Mouse (Mus musculus) midbrain, embryonic 10.5 days (tissue): ENCODE measurements around the gene Bcl2l15. TPM values are rescaled to one million over a fixed set of nuclear protein-coding genes. Genes with fewer than 3 reads are reported as not detected.
"Not testable (repeated sequence)": the region's sequence is repeated elsewhere in the genome, so short reads cannot be mapped to it uniquely, and the experiment has no call there.

Experiments
- DNase-seq: peaks from one replicate; pipeline ENCODE4 v3.0.0-alpha.2; 2017; ENCODE audit warnings: low spot score
- H3K27ac ChIP-seq: fragments of 300-500 bp; sonication (generic); replicated peaks from 2 replicates; pipeline ENCODE4 v1.5.1; 2016; ENCODE audit warnings: mild to moderate bottlenecking
- H3K27me3 ChIP-seq: fragments of 300-500 bp; sonication (generic); 2 replicates; pipeline ENCODE4 v1.6.1; 2016; ENCODE audit warnings: low read depth, mild to moderate bottlenecking; ENCODE audit not compliant: poor library complexity, severe bottlenecking
- H3K36me3 ChIP-seq: fragments of 300-500 bp; sonication (generic); 2 replicates; pipeline ENCODE4 v1.6.1; 2016; ENCODE audit warnings: mild to moderate bottlenecking, moderate library complexity
- H3K4me1 ChIP-seq: fragments of 300-500 bp; sonication (generic); 2 replicates; pipeline ENCODE4 v1.6.1; 2016
- H3K4me3 ChIP-seq: fragments of 300-500 bp; sonication (generic); 2 replicates; pipeline ENCODE4 v1.5.1; 2016; ENCODE audit warnings: mild to moderate bottlenecking, moderate library complexity
- H3K9me3 ChIP-seq: fragments of 300-500 bp; sonication (generic); replicated peaks from 2 replicates; pipeline ENCODE4 v1.6.1; 2016; ENCODE audit warnings: mild to moderate bottlenecking
- WGBS: fragments of 180-500 bp; shearing (Covaris S2); methylation state at CpG from one replicate; pipeline ENCODE4 v1.1.7; 2016; 5-methylcytosine and 5-hydroxymethylcytosine counted together
- polyA plus RNA-seq: library from polyadenylated mRNA; unstranded; fragments of >200 nt; fragmentation: Nextera tagmentation; extraction: Ambion mirVana; gene quantifications from 2 replicates; pipeline ENCODE4 v1.2.1, GENCODE M21; 2016

Gene Bcl2l15
- 0.21 TPM in 1 of 2 replicates, not detected in the other for polyA plus RNA-seq

DNA sequence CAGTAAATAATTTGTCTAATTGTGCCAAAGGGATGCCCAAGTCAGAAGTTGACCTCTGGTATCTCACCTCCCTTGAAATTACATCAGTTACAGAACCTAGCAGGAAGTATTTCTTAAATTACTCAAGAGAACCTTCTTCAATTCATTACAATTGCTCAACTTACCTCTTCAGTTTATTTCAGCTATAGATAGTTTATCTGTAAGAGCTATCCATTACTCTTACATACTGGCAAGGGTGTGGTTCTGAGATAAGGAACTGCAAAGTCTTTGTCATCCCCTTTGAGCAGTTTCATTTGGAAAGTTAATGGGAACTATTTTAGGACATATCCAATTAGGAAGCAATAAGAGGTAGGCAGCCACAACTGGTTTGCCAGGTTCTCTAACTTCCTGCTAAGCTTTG is at the start of gene Bcl2l15:
TSS of gene Bcl2l15 (plus strand) at position 176 of the 400 bp plus-strand sequence.
- no peak within 1 kb of the TSS for H3K27ac ChIP-seq
- H3K4me1 ChIP-seq = no peaks in the 10 kb centered on the region
- H3K36me3 ChIP-seq = no peaks in the 10 kb centered on the region
- H3K27me3 ChIP-seq = no peaks in the 10 kb centered on the region
- H3K9me3 ChIP-seq = no peaks in the 10 kb centered on the region
- no peak for DNase-seq
- no peak within 1 kb of the TSS for H3K4me3 ChIP-seq

DNA sequence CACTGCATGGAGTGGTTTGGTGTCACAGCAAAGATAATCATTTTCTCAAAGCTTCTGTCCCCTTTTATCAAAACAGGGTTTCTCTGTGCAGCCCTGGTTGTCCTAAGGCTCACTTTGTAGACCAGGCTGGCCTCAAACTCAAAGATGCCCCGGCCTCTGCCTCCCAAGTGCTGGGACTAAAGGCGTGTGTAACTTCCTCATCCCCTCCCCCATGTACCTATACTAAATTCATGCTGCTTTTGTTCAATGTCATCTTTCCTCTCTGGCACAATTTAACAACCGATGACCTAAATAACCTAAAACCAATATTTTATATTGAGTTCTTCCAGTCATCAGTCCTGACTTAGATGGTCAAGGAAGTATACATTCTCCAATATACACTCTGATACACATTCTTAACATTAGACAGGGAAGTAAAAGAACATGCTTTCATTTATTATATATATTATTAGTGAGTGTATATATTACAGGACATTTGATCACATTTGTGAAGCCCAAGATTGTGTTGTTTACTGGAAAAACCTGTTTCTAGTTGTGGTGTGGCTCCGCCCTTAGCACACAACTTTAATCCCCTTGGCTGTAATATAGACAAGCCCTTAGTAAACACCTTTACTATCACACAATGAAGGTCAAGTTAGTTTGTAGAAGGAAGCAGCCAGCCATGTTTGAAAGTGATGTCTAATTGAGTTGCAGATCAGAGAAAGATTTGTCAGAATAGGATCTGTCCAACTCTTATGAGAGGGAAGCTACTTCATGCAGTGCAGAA is 49.4 kb upstream of the Bcl2l15 start:
- 92% methylated on average over 4 of the region's 4 CpGs for WGBS
- Histone ChIP-seq H3K27me3 (no peaks in the 10 kb centered on the region), H3K36me3 (peaks cover 4% of the 10 kb centered on the region), H3K4me1 (peaks cover 10% of the 10 kb centered on the region; the same call in 1 of the 2 replicates), H3K27ac (no peak overlapping the region), H3K9me3 (no peaks in the 10 kb centered on the region), H3K4me3 (no peak overlapping the region)
- DNase-seq = no peak

GRCm38 (mm10) chr3:103787225-103787624 is 45.2 kb upstream of the Bcl2l15 start:
- H3K27me3 ChIP-seq = no peaks in the 10 kb centered on the region
- H3K4me3 ChIP-seq = no peak overlapping the region
- no peaks in the 10 kb centered on the region for H3K9me3 ChIP-seq
- no peak for DNase-seq
- no peaks in the 10 kb centered on the region for H3K36me3 ChIP-seq
- H3K4me1 ChIP-seq = peaks cover 26% of the 10 kb centered on the region
- H3K27ac ChIP-seq = no peak overlapping the region
- 67% methylated on average over 7 of the region's 7 CpGs for WGBS

DNA sequence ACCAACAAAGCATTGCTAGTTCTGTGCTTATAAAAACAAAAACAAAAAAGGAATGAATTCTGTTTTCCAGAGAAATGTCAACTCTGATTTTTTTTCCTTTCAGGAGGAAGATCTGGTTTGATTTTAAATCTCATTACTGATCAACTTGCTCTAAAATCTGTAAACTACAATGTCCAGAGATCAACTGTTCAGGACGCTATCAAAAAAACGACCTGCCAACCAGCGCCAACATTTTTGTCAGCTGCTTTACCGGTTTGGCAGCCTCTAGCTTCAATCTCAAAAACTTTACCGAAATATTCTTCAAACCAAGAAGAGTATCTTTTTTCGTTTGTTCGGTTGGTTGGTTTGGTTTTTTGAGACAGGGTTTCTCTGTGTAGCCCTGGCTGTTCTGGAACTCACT is 43.3 kb upstream of the Bcl2l15 start:
- Histone ChIP-seq H3K27me3 (no peaks in the 10 kb centered on the region), H3K4me1 (peaks cover 26% of the 10 kb centered on the region), H3K9me3 (no peaks in the 10 kb centered on the region), H3K36me3 (no peaks in the 10 kb centered on the region), H3K4me3 (peak overlapping the region; percentile 96), H3K27ac (no peak overlapping the region)
- DNase-seq = no peak
- WGBS = 88% methylated on average over 7 of the region's 7 CpGs

GRCm38 (mm10) chr3:103789891-103790345 is 42.5 kb upstream of the Bcl2l15 start:
- Histone ChIP-seq H3K4me1 (peaks cover 26% of the 10 kb centered on the region), H3K27ac (peak overlapping the region; percentile 98), H3K36me3 (no peaks in the 10 kb centered on the region), H3K27me3 (no peaks in the 10 kb centered on the region), H3K9me3 (no peaks in the 10 kb centered on the region), H3K4me3 (peak overlapping the region; percentile 96)
- DNase-seq = peak; percentile 45
- whole genome bisulfite sequencing = 2% methylated on average over 14 of the region's 14 CpGs

GRCm38 (mm10) chr3:103790346-103791145 is 41.9 kb upstream of the Bcl2l15 start:
- H3K4me3 ChIP-seq = peak overlapping the region; percentile 96
- H3K36me3 ChIP-seq = no peaks in the 10 kb centered on the region
- WGBS = under 1% methylated on average over 54 of the region's 61 CpGs
- H3K27me3 ChIP-seq = no peaks in the 10 kb centered on the region
- H3K4me1 ChIP-seq = peaks cover 26% of the 10 kb centered on the region
- DNase-seq = no peak
- peak overlapping the region; percentile 98 for H3K27ac ChIP-seq
- no peaks in the 10 kb centered on the region for H3K9me3 ChIP-seq

GRCm38 (mm10) chr3:103791230-103792110 is 40.9 kb upstream of the Bcl2l15 start, which contains the start of gene Hipk1:
Gene Hipk1 (minus strand): TSS chr3:103791563.
- DNase-seq = peak; percentile 94
- H3K9me3 ChIP-seq = no peaks in the 10 kb centered on the region
- H3K27ac ChIP-seq = peak within 1 kb of the TSS; percentile 98
- WGBS = 11% methylated on average over 49 of the region's 49 CpGs
- H3K36me3 ChIP-seq = no peaks in the 10 kb centered on the region
- H3K27me3 ChIP-seq = no peaks in the 10 kb centered on the region
- H3K4me3 ChIP-seq = peak within 1 kb of the TSS; percentile 96
- peaks cover 26% of the 10 kb centered on the region for H3K4me1 ChIP-seq

- H3K4me1 ChIP-seq = peaks cover 26% of the 10 kb centered on the region
- WGBS = 75% methylated on average over 5 of the region's 5 CpGs
- H3K9me3 ChIP-seq, DNase-seq, H3K27me3 ChIP-seq, H3K36me3 ChIP-seq: not testable (repeated sequence)
- peak overlapping the region; percentile 98; the same call in 1 of the 2 replicates for H3K27ac ChIP-seq
- peak overlapping the region; percentile 96; the same call in 1 of the 2 replicates for H3K4me3 ChIP-seq
These were observed 40.3 kb upstream of the Bcl2l15 start for GRCm38 (mm10) chr3:103792111-103792406.

DNA sequence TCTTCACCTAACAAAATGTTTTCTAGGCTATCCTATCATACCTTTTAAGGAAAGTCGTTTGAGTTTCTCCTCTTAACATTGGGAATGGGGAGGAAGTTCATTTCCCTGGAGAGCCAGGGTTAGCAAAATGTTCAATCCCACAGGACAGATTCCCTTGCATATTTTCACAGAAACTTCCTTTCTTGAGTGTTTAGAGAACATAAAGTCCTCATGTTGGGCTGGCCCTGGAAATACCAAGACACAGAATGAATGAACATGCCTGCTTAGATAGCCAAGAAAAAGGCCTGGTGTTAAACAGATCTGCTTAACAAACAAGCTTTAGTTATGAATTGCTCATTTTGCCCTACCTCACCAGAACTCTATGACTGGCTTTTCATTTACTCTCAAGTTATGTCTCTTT is 39.8 kb upstream of the Bcl2l15 start:
- WGBS = 82% methylated on average over 1 of the region's 1 CpGs
- no peaks in the 10 kb centered on the region for H3K27me3 ChIP-seq
- DNase-seq = no peak
- no peaks in the 10 kb centered on the region for H3K9me3 ChIP-seq
- H3K36me3 ChIP-seq = no peaks in the 10 kb centered on the region
- no peak overlapping the region for H3K4me3 ChIP-seq
- H3K4me1 ChIP-seq = peaks cover 26% of the 10 kb centered on the region
- no peak overlapping the region for H3K27ac ChIP-seq

DNA sequence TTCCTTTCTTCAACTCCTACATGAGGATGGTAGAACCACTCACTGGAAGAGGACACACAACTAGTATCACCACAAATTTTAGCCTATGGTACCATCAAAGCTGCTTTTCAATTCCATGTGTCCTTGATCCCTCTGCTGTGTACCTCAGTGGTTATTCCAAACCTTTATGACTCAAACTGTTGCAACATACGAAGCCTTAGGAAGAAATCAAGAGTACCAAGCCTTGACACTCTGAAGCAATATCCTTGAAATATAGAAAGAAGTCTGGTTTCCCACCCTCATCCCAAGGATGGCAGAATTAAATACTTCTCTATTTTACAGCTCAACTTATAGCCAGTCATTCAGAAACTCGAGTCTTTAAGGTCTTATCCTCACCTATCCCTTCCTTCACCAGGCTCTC is 36.0 kb upstream of the Bcl2l15 start:
- 68% methylated on average over 2 of the region's 2 CpGs for WGBS
- H3K4me1 ChIP-seq = peaks cover 6% of the 10 kb centered on the region
- H3K27me3 ChIP-seq = no peaks in the 10 kb centered on the region
- no peaks in the 10 kb centered on the region for H3K9me3 ChIP-seq
- DNase-seq = no peak
- H3K4me3 ChIP-seq = no peak overlapping the region
- H3K36me3 ChIP-seq = peaks cover 2% of the 10 kb centered on the region
- no peak overlapping the region for H3K27ac ChIP-seq

DNA sequence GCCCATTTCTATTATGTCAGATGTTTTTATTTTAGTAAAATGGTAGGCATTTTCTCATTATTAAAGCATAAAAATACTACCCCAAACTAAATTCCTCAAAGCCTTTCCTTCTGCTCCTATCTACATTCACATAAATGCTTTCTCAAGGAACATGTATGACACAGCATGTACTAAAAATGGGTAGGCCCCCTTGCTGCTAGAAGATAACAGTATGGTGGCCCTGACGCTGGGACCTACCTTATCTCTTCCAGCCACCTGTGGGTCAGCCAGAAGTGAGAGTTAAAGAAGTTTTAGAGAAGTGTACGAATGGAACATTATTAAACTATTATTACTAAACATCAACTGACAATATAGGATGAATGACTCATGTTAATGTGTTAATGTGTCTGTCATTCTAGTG is 32.9 kb upstream of the Bcl2l15 start:
- no peak overlapping the region for H3K4me3 ChIP-seq
- H3K9me3 ChIP-seq = no peaks in the 10 kb centered on the region
- peaks cover 33% of the 10 kb centered on the region for H3K36me3 ChIP-seq
- no peak overlapping the region for H3K27ac ChIP-seq
- H3K27me3 ChIP-seq = no peaks in the 10 kb centered on the region
- no peaks in the 10 kb centered on the region for H3K4me1 ChIP-seq
- WGBS = 81% methylated on average over 2 of the region's 2 CpGs
- no peak for DNase-seq
